Mouse (Mus musculus): ENCODE data around the gene Pdxp. TPM values are rescaled to one million over a fixed set of nuclear protein-coding genes. Genes with fewer than 3 reads are reported as not detected.

The Pdxp gene
- polyA plus RNA-seq (2017; shearing (Covaris generic)): 1.4 TPM

DNA sequence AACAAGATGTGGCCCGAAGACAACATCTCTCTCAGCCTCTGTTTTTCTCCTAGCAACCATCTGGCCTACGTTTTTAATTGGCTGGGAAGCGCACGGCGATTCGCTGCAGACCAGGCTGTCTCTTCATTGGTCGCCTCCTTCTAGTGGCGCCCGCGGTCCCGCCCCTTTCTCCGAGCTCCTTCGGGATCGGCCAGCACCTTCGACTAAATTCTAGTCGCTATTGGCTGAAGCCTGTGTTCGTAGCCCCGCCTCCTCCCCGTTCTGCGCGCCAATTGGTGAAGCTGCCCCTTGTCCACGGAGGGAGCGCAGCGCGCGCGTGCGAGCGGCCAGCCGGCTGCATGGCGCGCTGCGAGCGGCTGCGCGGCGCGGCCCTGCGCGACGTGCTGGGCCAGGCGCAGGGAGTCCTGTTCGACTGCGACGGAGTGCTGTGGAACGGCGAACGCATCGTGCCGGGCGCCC, at the start of gene Pdxp:
Pdxp (plus strand) TSS at position 288 of the 459 bp plus-strand sequence.

GRCm38 (mm10) chr15:78876991-78877809, 36.5 kb upstream of the Pdxp start, which contains the start of gene Gga1:
Gene Gga1 (plus strand): TSS chr15:78877190.

DNA sequence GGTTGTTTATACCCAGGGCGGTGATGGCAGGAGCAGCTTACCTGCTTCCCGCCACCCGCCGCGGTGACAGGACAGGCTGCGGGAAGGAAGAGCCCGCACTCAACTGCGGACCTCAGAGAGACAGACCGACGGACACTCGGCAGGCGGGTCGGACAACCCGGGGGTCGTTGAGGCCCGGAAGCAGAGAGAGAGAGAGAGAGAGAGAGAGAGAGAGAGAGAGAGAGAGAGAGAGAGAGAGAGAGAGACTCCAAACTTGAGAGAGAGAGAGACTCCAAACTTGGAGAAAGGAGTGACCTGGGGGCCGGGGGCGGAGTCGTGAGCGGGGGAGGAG, 14.3 kb upstream of the Pdxp start, which contains the start of gene Gm49510:
Gm49510 (plus strand) TSS at position 259 of the 331 bp plus-strand sequence.

GRCm38 (mm10) chr15:78899740-78900584, 13.8 kb upstream of the Pdxp start, which contains the start of gene Sh3bp1:
Gene Sh3bp1 (plus strand): TSS chr15:78899768.

DNA sequence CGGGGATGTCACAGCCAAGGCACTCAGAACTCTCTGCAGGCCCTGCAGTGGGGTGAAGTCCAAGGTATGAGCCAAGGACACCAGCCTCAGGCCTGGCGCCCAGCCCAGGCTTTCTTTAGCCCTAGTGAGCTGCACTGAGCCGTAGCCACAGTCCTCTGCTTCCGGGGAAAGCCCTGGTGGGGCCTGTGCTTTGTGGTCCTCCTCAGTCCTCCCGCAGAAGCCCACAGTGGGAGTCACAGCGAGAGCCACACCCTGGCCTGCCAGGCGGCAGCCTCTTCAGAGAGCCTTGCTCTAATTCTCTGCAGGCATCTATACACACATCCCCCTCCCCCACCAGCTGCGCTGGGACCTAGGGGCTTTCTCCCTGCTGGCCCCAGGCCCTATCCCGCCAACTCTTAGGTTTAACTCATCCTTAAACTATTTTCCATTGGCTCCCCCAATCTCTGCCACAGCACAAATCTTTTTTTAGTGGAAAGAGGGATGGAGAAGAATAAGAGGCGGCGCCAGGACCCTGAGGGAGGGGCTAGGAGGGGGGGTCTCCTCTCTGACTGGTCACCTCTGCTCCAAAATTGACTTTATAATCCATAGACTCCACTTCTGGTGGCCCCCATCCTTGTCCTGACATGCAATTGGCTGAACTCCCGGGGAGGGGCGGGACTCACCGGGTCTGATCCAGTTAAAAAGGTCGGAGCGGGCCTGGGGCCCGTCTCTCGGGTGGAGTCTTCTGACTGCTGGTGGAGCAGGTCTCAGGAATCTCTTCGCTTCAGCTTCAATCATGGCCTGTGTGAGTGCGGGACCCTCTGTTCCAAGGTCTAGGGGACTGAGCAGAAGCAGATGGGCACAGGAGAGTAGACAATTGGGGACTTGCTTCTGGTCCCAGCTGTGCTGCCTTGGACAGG, 12.6 kb downstream of the Pdxp start, which contains the start of gene Lgals1:
Lgals1 (plus strand) TSS at position 705 of the 899 bp plus-strand sequence.

GRCm38 (mm10) chr15:78934784-78935320, 21.1 kb downstream of the Pdxp start, which contains the start of gene Nol12:
Gene Nol12 (plus strand): TSS chr15:78934933.

DNA sequence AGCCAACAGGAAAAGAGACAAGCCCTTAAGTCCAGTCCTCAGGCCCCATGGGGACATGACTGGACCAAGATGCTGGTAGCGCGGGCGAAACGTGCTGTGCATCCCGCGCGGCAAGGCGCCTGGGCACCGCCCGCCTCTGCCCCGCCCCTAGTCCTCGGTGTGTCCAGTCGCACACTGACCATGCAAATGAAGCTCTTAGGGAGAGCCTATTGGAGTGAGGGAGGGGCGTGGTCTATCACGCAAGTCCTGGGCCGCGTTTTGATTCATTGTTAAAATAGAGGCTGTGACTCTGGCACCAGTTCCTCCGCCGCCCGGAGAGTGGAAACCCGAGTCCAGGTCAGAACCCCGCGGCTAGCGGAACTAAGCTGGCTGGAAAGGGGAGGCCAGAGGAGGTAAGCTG, 33.9 kb downstream of the Pdxp start, which contains the start of gene Triobp:
Triobp (plus strand) TSS at position 68 of the 400 bp plus-strand sequence.

Other genes with a start within 250 kb of the Pdxp start
- gene Elfn2, start 195.1 kb upstream of the Pdxp start, polyA plus RNA-seq (2017; shearing (Covaris generic)): not detected
- 158 TPM for gene Mfng, start 140.4 kb upstream of the Pdxp start, polyA plus RNA-seq (2017; shearing (Covaris generic))
- 0.09 TPM for gene Card10, start 110.9 kb upstream of the Pdxp start, polyA plus RNA-seq (2017; shearing (Covaris generic))
- 0.11 TPM for gene Cdc42ep1, start 71.3 kb upstream of the Pdxp start, polyA plus RNA-seq (2017; shearing (Covaris generic))
- not detected for gene Lgals2, start 58.4 kb upstream of the Pdxp start, polyA plus RNA-seq (2017; shearing (Covaris generic))
- gene Gga1, start 36.7 kb upstream of the Pdxp start, polyA plus RNA-seq (2017; shearing (Covaris generic)): 56.7 TPM
- gene Gm49510, start 14.3 kb upstream of the Pdxp start, polyA plus RNA-seq (2017; shearing (Covaris generic)): 0.60 TPM
- 221 TPM for gene Sh3bp1, start 14.2 kb upstream of the Pdxp start, polyA plus RNA-seq (2017; shearing (Covaris generic))
- 729 TPM for gene Lgals1, start 12.8 kb downstream of the Pdxp start, polyA plus RNA-seq (2017; shearing (Covaris generic))
- gene Nol12, start 21.0 kb downstream of the Pdxp start, polyA plus RNA-seq (2017; shearing (Covaris generic)): 61.5 TPM
- 85.6 TPM for gene Triobp, start 33.8 kb downstream of the Pdxp start, polyA plus RNA-seq (2017; shearing (Covaris generic))
- 54.6 TPM for gene H1f0, start 114.5 kb downstream of the Pdxp start, polyA plus RNA-seq (2017; shearing (Covaris generic))
- gene Galr3, start 128.0 kb downstream of the Pdxp start, polyA plus RNA-seq (2017; shearing (Covaris generic)): not detected
- gene Ankrd54, start 149.0 kb downstream of the Pdxp start, polyA plus RNA-seq (2017; shearing (Covaris generic)): 8.9 TPM
- 185 TPM for gene Eif3l, start 161.3 kb downstream of the Pdxp start, polyA plus RNA-seq (2017; shearing (Covaris generic))
- 24.9 TPM for gene Micall1, start 195.0 kb downstream of the Pdxp start, polyA plus RNA-seq (2017; shearing (Covaris generic))
- gene Polr2f, start 227.1 kb downstream of the Pdxp start, polyA plus RNA-seq (2017; shearing (Covaris generic)): 170 TPM
- gene 1700088E04Rik, start 227.3 kb downstream of the Pdxp start, polyA plus RNA-seq (2017; shearing (Covaris generic)): 2.3 TPM